16 mouse cellular contexts compared by ENCODE assay signal in genomic region chr11:58201052-58201451, GRCm38 (mm10). TPM values are rescaled to one million over a fixed set of nuclear protein-coding genes. Genes with fewer than 3 reads are reported as not detected.
DNase-seq lines count a peak whose midpoint lies in the region; ATAC-seq and TF ChIP-seq lines count a peak whose summit lies in the region.
"Had no signal": no experiment of that assay in that cellular context is flagged by ENCODE, and none has a peak within 500 bp of the region (broad histone marks: within the 10 kb centered on the region; RNA-seq: fewer than 3 reads in every experiment).

No protein-coding gene starts in this region.

- H3K36me3 ChIP-seq in hindbrain, postnatal 0 days (ENCODE audit: insufficient read depth, low read length) = no peaks in the 10 kb centered on the region
- no peaks in the 10 kb centered on the region for H3K36me3 ChIP-seq in hindbrain, embryonic 10.5 days
- no peaks in the 10 kb centered on the region for H3K36me3 ChIP-seq in intestine, embryonic 15.5 days
- H3K36me3 ChIP-seq: liver, embryonic 12.5 days; neural tube, embryonic 13.5 days had no signal

- no peaks in the 10 kb centered on the region for H3K9me3 ChIP-seq in hindbrain, postnatal 0 days (ENCODE audit: low read length)
- H3K9me3 ChIP-seq in hindbrain, embryonic 10.5 days = no peaks in the 10 kb centered on the region
- no peaks in the 10 kb centered on the region for H3K9me3 ChIP-seq in intestine, embryonic 15.5 days
- H3K9me3 ChIP-seq: liver, embryonic 12.5 days; neural tube, embryonic 13.5 days had no signal

- TF ChIP-seq CTCF in hindbrain, postnatal 0 days (IDR thresholded peaks at IDR 0.05; ENCODE audit: low read depth) = no peak

- H3K4me2 ChIP-seq in hindbrain, postnatal 0 days (ENCODE audit: low read depth, low read length) = no peak overlapping the region
- H3K4me2 ChIP-seq in intestine, embryonic 15.5 days (replicated peaks) = no peak overlapping the region
- H3K4me2 ChIP-seq: neural tube, embryonic 13.5 days had no signal

- no peak overlapping the region for H3K9ac ChIP-seq in hindbrain, postnatal 0 days (replicated peaks; ENCODE audit: low read length)
- no peak overlapping the region for H3K9ac ChIP-seq in intestine, embryonic 15.5 days
- H3K9ac ChIP-seq: neural tube, embryonic 13.5 days had no signal

- no peaks in the 10 kb centered on the region for H3K4me1 ChIP-seq in hindbrain, postnatal 0 days (ENCODE audit: insufficient read depth, low read length)
- H3K4me1 ChIP-seq in hindbrain, embryonic 10.5 days (replicated peaks) = peaks cover 5% of the 10 kb centered on the region
- H3K4me1 ChIP-seq in brown adipose tissue, adult 24 weeks (ENCODE audit: control insufficient read depth, insufficient read depth, insufficient read length, low read length) = peaks cover 15% of the 10 kb centered on the region
- H3K4me1 ChIP-seq in intestine, embryonic 15.5 days (replicated peaks) = 0 out of 2 replicates have a peak, but pooled peaks cover 2% of the 10 kb centered on the region

- peak; percentile 56 to 71 for DNase-seq in cerebellum, postnatal 10 days
- no peak for DNase-seq in cerebellum, adult 9-10 months
- peak; percentile 11 for DNase-seq in hindbrain, postnatal 0 days (ENCODE audit: low spot score)
- no peak for DNase-seq in hindbrain, embryonic 10.5 days (ENCODE audit: low spot score)
- DNase-seq in thymus, postnatal 25 days = peak; percentile 66
- no peak for DNase-seq in adipocyte (ENCODE audit: low spot score)
- DNase-seq: adrenal gland, postnatal 14 days; heart, adult 2 months; kidney, postnatal 10 days; lung, postnatal 36 days; midbrain, embryonic 14.5 days had no signal

- no peak overlapping the region for H3K4me3 ChIP-seq in hindbrain, postnatal 0 days (ENCODE audit: low read length)
- no peak overlapping the region for H3K4me3 ChIP-seq in hindbrain, embryonic 10.5 days
- H3K4me3 ChIP-seq in brown adipose tissue, adult 24 weeks (ENCODE audit: insufficient read depth, low read depth, low read length) = peak overlapping the region; percentile 39
- no peak overlapping the region for H3K4me3 ChIP-seq in intestine, embryonic 15.5 days (replicated peaks)
- H3K4me3 ChIP-seq: neural tube, embryonic 13.5 days had no signal

- H3K27ac ChIP-seq in hindbrain, postnatal 0 days = no peak overlapping the region
- H3K27ac ChIP-seq in hindbrain, embryonic 10.5 days = no peak overlapping the region
- no peak overlapping the region; the same call in 1 of the 2 replicates for H3K27ac ChIP-seq in brown adipose tissue, adult 24 weeks (replicated peaks; ENCODE audit: low read depth, low read length)
- no peak overlapping the region for H3K27ac ChIP-seq in intestine, embryonic 15.5 days
- H3K27ac ChIP-seq: heart, adult 2 months; liver, embryonic 12.5 days; neural tube, embryonic 13.5 days had no signal

- no peak for ATAC-seq in hindbrain, postnatal 0 days
- ATAC-seq in intestine, embryonic 15.5 days = no peak
- ATAC-seq: intestine, postnatal 0 days; liver, embryonic 12.5 days had no signal

- 73% methylated on average over 12 of the region's 12 CpGs for WGBS in hindbrain, postnatal 0 days
- WGBS in hindbrain, embryonic 10.5 days = 85% methylated on average over 12 of the region's 12 CpGs
- 83% methylated on average over 12 of the region's 12 CpGs for WGBS in intestine, embryonic 15.5 days

- H3K27me3 ChIP-seq in hindbrain, postnatal 0 days (ENCODE audit: insufficient read depth, low read length) = no peaks in the 10 kb centered on the region
- no peaks in the 10 kb centered on the region for H3K27me3 ChIP-seq in hindbrain, embryonic 10.5 days (ENCODE audit: insufficient read depth, poor library complexity, severe bottlenecking)
- no peaks in the 10 kb centered on the region for H3K27me3 ChIP-seq in intestine, embryonic 15.5 days (replicated peaks)
- H3K27me3 ChIP-seq: liver, embryonic 12.5 days; neural tube, embryonic 13.5 days had no signal

RNA-seq across cellular contexts. Expression of gene Irgm2, which starts 1.6 kb away (rescaled TPM):
- total RNA-seq in hindbrain, postnatal 0 days (2014; rRNA removed) = 1.2 and 1.8 TPM in 2 replicates
- polyA plus RNA-seq in hindbrain, postnatal 0 days (2015; fragmentation: Nextera tagmentation; extraction: Ambion mirVana) = 0.80 and 1.6 TPM in 2 replicates
- 0.44 and 0.55 TPM in 2 replicates for polyA plus RNA-seq in hindbrain, embryonic 10.5 days (2016; fragmentation: Nextera tagmentation; extraction: Ambion mirVana)
- 7.5 and 7.9 TPM in 2 replicates for polyA plus RNA-seq in brown adipose tissue, adult 24 weeks (2012; ENCODE audit: insufficient read depth, insufficient read length, missing spikeins)
- 3.8 TPM in 2 replicates for polyA plus RNA-seq in intestine, embryonic 15.5 days (2015; fragmentation: Nextera tagmentation; extraction: Ambion mirVana)

RNA-seq across cellular contexts. Expression of gene Igtp, which starts 1.7 kb away (rescaled TPM):
- 2.7 and 6.3 TPM in 2 replicates for total RNA-seq in hindbrain, postnatal 0 days (2014; rRNA removed)
- 2.1 and 3.0 TPM in 2 replicates for polyA plus RNA-seq in hindbrain, postnatal 0 days (2015; fragmentation: Nextera tagmentation; extraction: Ambion mirVana)
- 1.6 and 2.5 TPM in 2 replicates for polyA plus RNA-seq in hindbrain, embryonic 10.5 days (2016; fragmentation: Nextera tagmentation; extraction: Ambion mirVana)
- polyA plus RNA-seq in brown adipose tissue, adult 24 weeks (2012; ENCODE audit: insufficient read depth, insufficient read length, missing spikeins) = 10.2 and 13.9 TPM in 2 replicates
- polyA plus RNA-seq in intestine, embryonic 15.5 days (2015; fragmentation: Nextera tagmentation; extraction: Ambion mirVana) = 5.0 and 5.6 TPM in 2 replicates

RNA-seq across cellular contexts. Expression of gene Mrpl22, which starts 29.6 kb away (rescaled TPM):
- total RNA-seq in hindbrain, postnatal 0 days (2014; rRNA removed) = 24.7 and 37.7 TPM in 2 replicates
- 98.8 and 98.9 TPM in 2 replicates for polyA plus RNA-seq in hindbrain, postnatal 0 days (2015; fragmentation: Nextera tagmentation; extraction: Ambion mirVana)
- polyA plus RNA-seq in hindbrain, embryonic 10.5 days (2016; fragmentation: Nextera tagmentation; extraction: Ambion mirVana) = 140 TPM in 2 replicates
- polyA plus RNA-seq in brown adipose tissue, adult 24 weeks (2012; ENCODE audit: insufficient read depth, insufficient read length, missing spikeins) = 69.5 and 84.9 TPM in 2 replicates
- polyA plus RNA-seq in intestine, embryonic 15.5 days (2015; fragmentation: Nextera tagmentation; extraction: Ambion mirVana) = 126 and 128 TPM in 2 replicates

RNA-seq across cellular contexts. Expression of gene Gemin5, which starts 32.7 kb away (rescaled TPM):
- total RNA-seq in hindbrain, postnatal 0 days (2014; rRNA removed) = 19.6 and 21.2 TPM in 2 replicates
- 10.4 and 11.2 TPM in 2 replicates for polyA plus RNA-seq in hindbrain, postnatal 0 days (2015; fragmentation: Nextera tagmentation; extraction: Ambion mirVana)
- 27.0 and 31.8 TPM in 2 replicates for polyA plus RNA-seq in hindbrain, embryonic 10.5 days (2016; fragmentation: Nextera tagmentation; extraction: Ambion mirVana)
- polyA plus RNA-seq in brown adipose tissue, adult 24 weeks (2012; ENCODE audit: insufficient read depth, insufficient read length, missing spikeins) = 3.3 and 3.4 TPM in 2 replicates
- 18.5 and 18.6 TPM in 2 replicates for polyA plus RNA-seq in intestine, embryonic 15.5 days (2015; fragmentation: Nextera tagmentation; extraction: Ambion mirVana)

Comparison
In these comparisons a context has a peak if more than half of its experiments do, and no peak if none do; other contexts are left out.
1. DNase-seq: peak in cerebellum, postnatal 10 days (2 of 2), hindbrain, postnatal 0 days (single experiment) and thymus, postnatal 25 days (single experiment); none in cerebellum, adult 9-10 months (single experiment), hindbrain, embryonic 10.5 days (single experiment) and adipocyte (single experiment).